9 mouse cellular contexts compared by ENCODE assay signal in genomic region chr1:37401687-37402086, GRCm38 (mm10). TPM values are rescaled to one million over a fixed set of nuclear protein-coding genes. Genes with fewer than 3 reads are reported as not detected.
DNase-seq lines count a peak whose midpoint lies in the region; ATAC-seq lines count a peak whose summit lies in the region.
"Had no signal": no experiment of that assay in that cellular context is flagged by ENCODE, and none has a peak within 500 bp of the region (broad histone marks: within the 10 kb centered on the region; RNA-seq: fewer than 3 reads in every experiment).

No protein-coding gene starts in this region.

- no peak overlapping the region for H3K27ac ChIP-seq in embryonic facial prominence, embryonic 10.5 days (replicated peaks)
- no peak overlapping the region for H3K27ac ChIP-seq in liver, embryonic 13.5 days
- H3K27ac ChIP-seq: stomach, embryonic 15.5 days had no signal

- no peak for ATAC-seq in liver, embryonic 13.5 days (ENCODE audit: low read depth)
- no peak for ATAC-seq in erythroblast, adult 5-6 weeks (replicated peaks; ENCODE audit: low FRiP score, poor library complexity, severe bottlenecking)

- H3K9me3 ChIP-seq in embryonic facial prominence, embryonic 10.5 days = no peaks in the 10 kb centered on the region
- no peaks in the 10 kb centered on the region for H3K9me3 ChIP-seq in liver, embryonic 13.5 days (replicated peaks)
- H3K9me3 ChIP-seq: stomach, embryonic 15.5 days had no signal

- 60% methylated on average over 4 of the region's 4 CpGs for WGBS in embryonic facial prominence, embryonic 10.5 days
- 44% methylated on average over 4 of the region's 4 CpGs for WGBS in liver, embryonic 13.5 days (ENCODE audit: insufficient replicate concordance)

- no peaks in the 10 kb centered on the region; the same call in 1 of the 2 replicates for H3K4me1 ChIP-seq in embryonic facial prominence, embryonic 10.5 days
- H3K4me1 ChIP-seq in liver, embryonic 13.5 days (replicated peaks) = no peaks in the 10 kb centered on the region

- no peak overlapping the region for H3K4me2 ChIP-seq in liver, embryonic 13.5 days
- H3K4me2 ChIP-seq: stomach, embryonic 15.5 days had no signal

- H3K9ac ChIP-seq in liver, embryonic 13.5 days = no peak overlapping the region
- H3K9ac ChIP-seq: stomach, embryonic 15.5 days had no signal

- no peaks in the 10 kb centered on the region for H3K27me3 ChIP-seq in embryonic facial prominence, embryonic 10.5 days (replicated peaks; ENCODE audit: low read depth, poor library complexity, severe bottlenecking)
- H3K27me3 ChIP-seq in liver, embryonic 13.5 days = no peaks in the 10 kb centered on the region
- H3K27me3 ChIP-seq: stomach, embryonic 15.5 days had no signal

- no peak overlapping the region for H3K4me3 ChIP-seq in embryonic facial prominence, embryonic 10.5 days
- no peak overlapping the region for H3K4me3 ChIP-seq in liver, embryonic 13.5 days (replicated peaks)
- H3K4me3 ChIP-seq: stomach, embryonic 15.5 days had no signal

- DNase-seq in urinary bladder, postnatal 25 days (ENCODE audit: low spot score) = peak; percentile 55
- DNase-seq in urinary bladder, adult 2 months (ENCODE audit: low spot score) = no peak
- peak; percentile 64 for DNase-seq in adrenal gland, postnatal 25 days
- peak; percentile 63 for DNase-seq in embryonic facial prominence, embryonic 10.5 days (ENCODE audit: low spot score)
- DNase-seq in kidney, adult 9 months = peak; percentile 67
- DNase-seq in liver, embryonic 13.5 days = peak; percentile 30
- peak; percentile 55 to 68 for DNase-seq in right cerebral cortex, adult 2 months (ENCODE audit: low spot score in 2 of 2)

- no peaks in the 10 kb centered on the region for H3K36me3 ChIP-seq in embryonic facial prominence, embryonic 10.5 days (replicated peaks)
- no peaks in the 10 kb centered on the region for H3K36me3 ChIP-seq in liver, embryonic 13.5 days
- H3K36me3 ChIP-seq: stomach, embryonic 15.5 days had no signal

RNA-seq across cellular contexts. Expression of gene Coa5, which starts 28.2 kb away (rescaled TPM):
- polyA plus RNA-seq in urinary bladder, adult 2 months (2012; rRNA removed) = 51.5 and 60.7 TPM in 2 replicates
- 96.7 and 98.8 TPM in 2 replicates for total RNA-seq in adrenal gland, postnatal 25 days (2021)
- polyA plus RNA-seq in embryonic facial prominence, embryonic 10.5 days (2016; fragmentation: Nextera tagmentation; extraction: Ambion mirVana) = 59.2 and 61.7 TPM in 2 replicates
- 36.8 and 45.2 TPM in 2 replicates for polyA plus RNA-seq in liver, embryonic 13.5 days (2015; fragmentation: Nextera tagmentation; extraction: Ambion mirVana)
- total RNA-seq in erythroblast, adult 5-6 weeks (2015; ENCODE audit: low replicate concordance) = 19.8 and 25.1 TPM in 2 replicates
- 12.4 and 14.8 TPM in 2 replicates for total RNA-seq in erythroblast, adult 5-6 weeks (2017; ENCODE audit: low replicate concordance)

RNA-seq across cellular contexts. Expression of gene Unc50, which starts 28.3 kb away (rescaled TPM):
- polyA plus RNA-seq in urinary bladder, adult 2 months (2012; rRNA removed) = 75.2 and 112 TPM in 2 replicates
- 63.0 and 72.8 TPM in 2 replicates for total RNA-seq in adrenal gland, postnatal 25 days (2021)
- polyA plus RNA-seq in embryonic facial prominence, embryonic 10.5 days (2016; fragmentation: Nextera tagmentation; extraction: Ambion mirVana) = 105 and 109 TPM in 2 replicates
- 86.7 and 87.2 TPM in 2 replicates for polyA plus RNA-seq in liver, embryonic 13.5 days (2015; fragmentation: Nextera tagmentation; extraction: Ambion mirVana)
- total RNA-seq in erythroblast, adult 5-6 weeks (2015; ENCODE audit: low replicate concordance) = 29.9 and 44.0 TPM in 2 replicates
- 23.2 and 44.2 TPM in 2 replicates for total RNA-seq in erythroblast, adult 5-6 weeks (2017; ENCODE audit: low replicate concordance)
